Mouse (Mus musculus): ENCODE data around the gene Pip5k1a. TPM values are rescaled to one million over a fixed set of nuclear protein-coding genes. Genes with fewer than 3 reads are reported as not detected.
"Not testable (repeated sequence)": the region's sequence is repeated elsewhere in the genome, so short reads cannot be mapped to it uniquely, and the experiment has no call there.

Pip5k1a gene
- polyA plus RNA-seq, 1 experiment from 2014 or later = 12.2 TPM

DNA sequence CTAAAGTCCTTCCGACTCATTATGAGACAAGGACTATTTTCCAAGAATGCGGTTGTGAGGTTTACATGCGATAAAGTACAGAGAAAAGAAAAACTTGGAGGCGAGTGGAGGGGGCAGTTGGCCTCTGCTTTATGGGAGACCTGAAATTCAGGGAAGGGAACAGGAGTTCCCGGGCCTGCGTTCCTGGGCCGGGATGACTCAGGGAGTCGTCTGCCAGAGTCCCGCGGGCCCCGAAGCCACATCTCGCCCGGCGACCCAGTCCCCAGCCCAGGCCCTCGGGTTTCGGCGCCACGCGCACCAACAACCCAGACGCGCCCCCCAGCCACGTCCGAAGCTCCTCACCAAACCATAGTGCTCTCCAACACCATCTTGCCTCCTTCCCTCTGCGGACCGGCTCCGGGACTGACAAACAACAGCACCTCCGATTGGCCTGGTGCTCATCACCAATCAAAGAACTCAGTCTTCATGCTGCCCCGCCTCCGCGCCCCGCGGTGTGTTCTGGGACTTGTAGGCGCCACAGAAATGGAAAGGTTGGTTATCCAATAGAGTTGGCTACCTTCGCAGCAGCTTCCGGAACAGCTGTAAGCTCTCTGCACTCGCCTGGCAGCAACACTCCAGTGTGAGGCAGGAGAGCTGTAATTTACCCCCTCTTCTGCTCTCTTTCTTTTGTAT is 64.4 kb downstream of the Pip5k1a start, which contains the start of gene Psmd4:
TSS of gene Psmd4 (minus strand) at position 449 of the 672 bp plus-strand sequence.
- Histone ChIP-seq H3K9ac (replicated peaks; ENCODE audit: low read depth, low read length) (peak within 1 kb of the TSS; percentile 81), H3K36me3 (ENCODE audit: control insufficient read depth, insufficient read depth, low read length) (no peaks in the 10 kb centered on the region; the same call in none of the 2 replicates), H3K9me3 (ENCODE audit: control insufficient read depth, low read length) (no peaks in the 10 kb centered on the region), H3K27me3 (ENCODE audit: control insufficient read depth, insufficient read depth, low read length) (no peaks in the 10 kb centered on the region), H3K4me3 (ENCODE audit: low read depth, low read length) (peak within 1 kb of the TSS; percentile 88), H3K27ac (ENCODE audit: low read depth, low read length) (peak within 1 kb of the TSS; percentile 57; the same call in 1 of the 2 replicates), H3K4me1 (ENCODE audit: control insufficient read depth, insufficient read depth, low read length) (peaks cover 7% of the 10 kb centered on the region), H3K4me2 (ENCODE audit: low read depth, low read length) (peak within 1 kb of the TSS; percentile 63)
- WGBS = 1% methylated on average over 30 of the region's 36 CpGs
- ATAC-seq (ENCODE audit: low read depth) = peak; percentile 99

DNA sequence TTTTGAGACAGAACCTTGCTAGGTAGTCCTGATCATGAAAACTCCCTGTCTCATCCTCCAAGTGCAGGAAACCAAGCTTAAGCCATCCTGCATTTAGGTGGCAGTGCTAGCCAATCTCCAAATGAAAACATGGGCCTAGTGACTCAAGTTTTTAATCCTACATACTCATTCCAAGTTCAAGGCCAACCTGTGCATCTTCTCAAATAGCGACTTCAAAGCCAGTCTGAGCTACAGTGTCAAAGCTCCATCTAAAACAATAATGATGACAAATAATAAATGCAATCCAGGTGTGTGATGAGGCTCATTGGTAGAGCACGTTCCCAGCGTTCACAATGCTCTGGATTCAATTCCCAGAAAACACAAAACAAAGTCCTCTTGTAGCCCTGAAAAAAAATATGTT is 65.1 kb downstream of the Pip5k1a start:
- H3K9ac ChIP-seq (replicated peaks; ENCODE audit: low read depth, low read length) = peak overlapping the region; percentile 81
- no peaks in the 10 kb centered on the region for H3K27me3 ChIP-seq (ENCODE audit: control insufficient read depth, insufficient read depth, low read length)
- no peaks in the 10 kb centered on the region for H3K9me3 ChIP-seq (ENCODE audit: control insufficient read depth, low read length)
- ATAC-seq (ENCODE audit: low read depth) = no peak
- peaks cover 7% of the 10 kb centered on the region for H3K4me1 ChIP-seq (ENCODE audit: control insufficient read depth, insufficient read depth, low read length)
- H3K4me2 ChIP-seq (ENCODE audit: low read depth, low read length) = peak overlapping the region; percentile 63
- no peak overlapping the region for H3K27ac ChIP-seq (ENCODE audit: low read depth, low read length)
- 15% methylated on average over 3 of the region's 3 CpGs for WGBS
- no peaks in the 10 kb centered on the region; the same call in none of the 2 replicates for H3K36me3 ChIP-seq (ENCODE audit: control insufficient read depth, insufficient read depth, low read length)
- peak overlapping the region; percentile 88 for H3K4me3 ChIP-seq (ENCODE audit: low read depth, low read length)

DNA sequence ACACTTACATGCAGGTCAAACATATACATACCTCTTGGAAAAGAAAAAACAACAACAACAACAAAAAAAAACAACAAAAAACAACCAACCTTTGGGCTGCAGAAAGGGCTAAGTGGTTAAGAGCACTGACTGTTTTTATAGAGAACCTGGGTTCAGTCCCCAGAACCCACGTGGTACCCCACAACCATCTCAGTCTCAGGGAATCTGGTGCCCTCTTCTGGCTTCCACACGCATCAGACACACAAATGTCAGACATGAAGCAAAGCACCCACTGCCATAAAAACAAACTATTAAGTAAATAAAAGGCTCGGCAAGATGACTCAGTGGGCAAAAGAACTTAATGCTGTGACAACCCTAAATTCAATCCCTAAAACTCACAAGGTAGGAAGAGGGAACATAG is 76.8 kb downstream of the Pip5k1a start:
- Histone ChIP-seq H3K9me3 (ENCODE audit: control insufficient read depth, low read length) (no peaks in the 10 kb centered on the region), H3K4me1 (ENCODE audit: control insufficient read depth, insufficient read depth, low read length) (no peaks in the 10 kb centered on the region), H3K27me3 (ENCODE audit: control insufficient read depth, insufficient read depth, low read length) (no peaks in the 10 kb centered on the region), H3K36me3 (ENCODE audit: control insufficient read depth, insufficient read depth, low read length) (peaks cover 36% of the 10 kb centered on the region), H3K4me2 (ENCODE audit: low read depth, low read length) (no peak overlapping the region), H3K9ac (replicated peaks; ENCODE audit: low read depth, low read length) (no peak overlapping the region), H3K4me3 (ENCODE audit: low read depth, low read length) (no peak overlapping the region), H3K27ac (ENCODE audit: low read depth, low read length) (no peak overlapping the region)
- no peak for ATAC-seq (ENCODE audit: low read depth)
- 76% methylated on average over 3 of the region's 3 CpGs for WGBS

DNA sequence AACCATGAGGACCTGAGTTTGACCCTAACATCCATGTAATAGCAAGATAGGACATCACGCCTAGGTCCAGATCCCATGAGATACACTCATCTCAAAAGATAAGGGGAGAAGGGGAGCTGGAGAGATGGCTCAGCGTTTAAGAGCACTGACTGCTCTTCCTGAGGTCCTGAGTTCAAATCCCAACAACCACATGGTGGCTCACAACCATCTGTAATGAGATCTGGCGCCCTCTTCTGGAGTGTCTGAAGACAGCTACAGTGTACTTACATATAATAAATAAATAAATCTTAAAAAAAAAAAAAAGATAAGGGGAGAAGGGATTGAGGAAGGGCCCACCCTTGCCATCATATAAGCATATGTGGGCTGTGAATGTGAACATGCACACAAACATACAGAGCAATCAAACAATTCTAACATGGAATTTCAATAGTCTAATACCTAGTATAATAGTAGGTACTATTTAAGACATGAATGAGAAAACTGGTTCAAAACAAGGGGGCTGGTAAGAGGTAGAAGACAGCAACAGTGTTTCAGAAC is 77.4 kb downstream of the Pip5k1a start:
- not testable (repeated sequence) for H3K9ac ChIP-seq (replicated peaks; ENCODE audit: low read depth, low read length); H3K4me3 ChIP-seq (ENCODE audit: low read depth, low read length); H3K9me3 ChIP-seq (ENCODE audit: control insufficient read depth, low read length); ATAC-seq (ENCODE audit: low read depth); H3K4me1 ChIP-seq (ENCODE audit: control insufficient read depth, insufficient read depth, low read length); H3K27me3 ChIP-seq (ENCODE audit: control insufficient read depth, insufficient read depth, low read length); H3K4me2 ChIP-seq (ENCODE audit: low read depth, low read length); H3K27ac ChIP-seq (ENCODE audit: low read depth, low read length)
- WGBS = 76% methylated on average over 3 of the region's 3 CpGs
- peaks cover 31% of the 10 kb centered on the region for H3K36me3 ChIP-seq (ENCODE audit: control insufficient read depth, insufficient read depth, low read length)

DNA sequence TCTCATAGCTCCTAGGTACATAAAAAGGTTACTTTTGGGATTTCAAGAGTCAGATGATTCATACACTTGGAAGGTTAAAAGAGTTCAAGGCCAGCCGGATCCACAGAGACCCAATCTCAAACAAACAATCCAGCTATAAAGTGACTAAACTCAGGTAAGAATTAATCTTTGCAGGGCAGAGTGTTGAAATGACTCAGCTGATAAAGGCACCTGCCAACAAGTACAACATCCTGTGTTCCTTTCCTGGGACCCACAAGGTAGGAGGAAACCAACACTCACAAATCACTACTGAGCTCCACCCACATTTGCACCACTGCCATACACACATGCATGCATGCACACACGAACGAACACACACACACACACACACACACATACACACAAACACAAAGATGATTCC is 78.1 kb downstream of the Pip5k1a start:
- H3K4me1 ChIP-seq (ENCODE audit: control insufficient read depth, insufficient read depth, low read length) = no peaks in the 10 kb centered on the region
- H3K36me3 ChIP-seq (ENCODE audit: control insufficient read depth, insufficient read depth, low read length) = peaks cover 29% of the 10 kb centered on the region
- H3K9me3 ChIP-seq (ENCODE audit: control insufficient read depth, low read length) = no peaks in the 10 kb centered on the region
- 93% methylated on average over 3 of the region's 3 CpGs for WGBS
- no peak overlapping the region for H3K4me3 ChIP-seq (ENCODE audit: low read depth, low read length)
- H3K27me3 ChIP-seq (ENCODE audit: control insufficient read depth, insufficient read depth, low read length) = no peaks in the 10 kb centered on the region
- no peak overlapping the region for H3K4me2 ChIP-seq (ENCODE audit: low read depth, low read length)
- ATAC-seq (ENCODE audit: low read depth) = no peak
- H3K27ac ChIP-seq (ENCODE audit: low read depth, low read length) = no peak overlapping the region
- H3K9ac ChIP-seq (replicated peaks; ENCODE audit: low read depth, low read length) = no peak overlapping the region

DNA sequence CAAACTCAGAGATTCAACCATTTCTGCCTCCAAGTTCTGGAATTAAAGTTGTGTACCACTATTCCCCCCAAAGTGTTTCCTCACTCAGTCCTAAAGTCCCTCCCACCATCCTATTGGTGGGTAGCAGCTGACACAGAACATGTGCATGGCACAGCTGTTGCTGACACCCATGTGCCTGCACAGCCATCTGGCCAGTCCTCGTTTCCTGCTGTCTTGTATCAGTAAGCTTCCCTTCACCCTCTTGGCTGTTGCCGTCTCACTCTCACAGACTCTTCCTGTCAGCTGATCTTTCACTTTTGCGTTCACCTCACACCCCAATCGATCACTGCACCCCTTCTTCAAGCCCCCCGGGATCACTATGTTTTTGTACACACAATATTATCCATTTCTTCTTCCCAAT is 79.0 kb downstream of the Pip5k1a start:
- Histone ChIP-seq H3K27me3 (ENCODE audit: control insufficient read depth, insufficient read depth, low read length) (no peaks in the 10 kb centered on the region), H3K9ac (replicated peaks; ENCODE audit: low read depth, low read length) (no peak overlapping the region), H3K4me3 (ENCODE audit: low read depth, low read length) (no peak overlapping the region), H3K36me3 (ENCODE audit: control insufficient read depth, insufficient read depth, low read length) (peaks cover 20% of the 10 kb centered on the region), H3K4me2 (ENCODE audit: low read depth, low read length) (no peak overlapping the region), H3K4me1 (ENCODE audit: control insufficient read depth, insufficient read depth, low read length) (no peaks in the 10 kb centered on the region), H3K27ac (ENCODE audit: low read depth, low read length) (no peak overlapping the region), H3K9me3 (ENCODE audit: control insufficient read depth, low read length) (no peaks in the 10 kb centered on the region)
- WGBS = 56% methylated on average over 5 of the region's 5 CpGs
- ATAC-seq (ENCODE audit: low read depth) = no peak; the same call in 1 of the 2 replicates

DNA sequence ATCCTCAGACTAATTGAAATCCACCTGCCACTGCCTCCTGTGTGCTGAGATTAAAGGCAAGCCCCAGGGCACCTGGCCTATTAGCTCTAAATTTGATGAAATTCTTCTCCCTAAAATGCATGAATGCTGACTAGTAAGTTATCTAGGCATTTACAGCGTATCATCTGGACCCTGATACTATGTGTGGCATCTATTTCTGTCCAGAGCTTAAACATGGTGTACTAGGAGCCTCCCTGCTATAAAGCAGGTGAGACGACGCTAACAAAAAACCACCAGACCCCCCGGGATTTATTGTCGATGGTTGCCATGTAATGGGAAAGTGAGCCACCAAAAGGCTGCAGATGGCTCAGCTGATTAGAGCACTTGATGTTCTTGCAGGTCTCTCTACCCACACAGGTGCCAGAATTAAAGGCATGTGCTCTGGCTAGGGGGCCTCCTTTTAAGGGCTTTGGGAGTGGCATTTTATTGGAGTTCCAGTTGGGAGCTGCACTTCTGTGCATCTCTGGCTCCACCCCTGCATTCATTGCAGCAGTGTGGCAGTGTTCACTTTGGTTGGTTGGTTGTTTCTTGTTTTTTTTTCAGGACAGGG is 79.6 kb downstream of the Pip5k1a start:
- WGBS = 41% methylated on average over 5 of the region's 5 CpGs
- H3K27me3 ChIP-seq (ENCODE audit: control insufficient read depth, insufficient read depth, low read length) = no peaks in the 10 kb centered on the region
- no peak overlapping the region for H3K9ac ChIP-seq (replicated peaks; ENCODE audit: low read depth, low read length)
- no peaks in the 10 kb centered on the region for H3K4me1 ChIP-seq (ENCODE audit: control insufficient read depth, insufficient read depth, low read length)
- H3K27ac ChIP-seq (ENCODE audit: low read depth, low read length) = no peak overlapping the region
- no peak overlapping the region for H3K4me3 ChIP-seq (ENCODE audit: low read depth, low read length)
- H3K4me2 ChIP-seq (ENCODE audit: low read depth, low read length) = no peak overlapping the region
- peaks cover 16% of the 10 kb centered on the region for H3K36me3 ChIP-seq (ENCODE audit: control insufficient read depth, insufficient read depth, low read length)
- H3K9me3 ChIP-seq (ENCODE audit: control insufficient read depth, low read length) = no peaks in the 10 kb centered on the region
- ATAC-seq (ENCODE audit: low read depth) = no peak; the same call in 1 of the 2 replicates

DNA sequence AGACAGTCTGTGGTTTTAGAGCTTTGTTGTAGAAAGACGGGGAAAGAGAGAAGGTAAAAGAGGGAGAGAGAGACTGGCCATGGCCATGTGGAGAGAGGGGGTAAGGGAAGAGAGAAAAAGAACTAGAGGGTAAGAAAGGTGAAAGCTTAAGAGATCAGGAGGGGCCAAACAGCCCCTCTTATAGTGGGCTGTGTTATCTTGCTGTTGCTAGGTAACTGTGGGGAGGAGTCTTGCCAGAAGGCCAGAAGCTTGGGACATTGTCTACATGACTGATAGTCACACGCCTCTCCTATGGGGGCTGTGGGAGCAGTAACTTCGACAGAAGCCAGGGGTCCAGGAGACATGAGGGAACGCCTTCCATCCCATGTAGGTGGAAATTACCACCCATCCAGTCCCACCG is 81.5 kb downstream of the Pip5k1a start:
- no peaks in the 10 kb centered on the region for H3K9me3 ChIP-seq (ENCODE audit: control insufficient read depth, low read length)
- H3K27me3 ChIP-seq (ENCODE audit: control insufficient read depth, insufficient read depth, low read length) = no peaks in the 10 kb centered on the region
- no peak overlapping the region for H3K27ac ChIP-seq (ENCODE audit: low read depth, low read length)
- H3K4me3 ChIP-seq (ENCODE audit: low read depth, low read length) = no peak overlapping the region
- WGBS = 32% methylated on average over 5 of the region's 5 CpGs
- H3K36me3 ChIP-seq (ENCODE audit: control insufficient read depth, insufficient read depth, low read length) = no peaks in the 10 kb centered on the region
- H3K4me1 ChIP-seq (ENCODE audit: control insufficient read depth, insufficient read depth, low read length) = no peaks in the 10 kb centered on the region
- no peak overlapping the region for H3K4me2 ChIP-seq (ENCODE audit: low read depth, low read length)
- H3K9ac ChIP-seq (replicated peaks; ENCODE audit: low read depth, low read length) = no peak overlapping the region
- no peak for ATAC-seq (ENCODE audit: low read depth)

DNA sequence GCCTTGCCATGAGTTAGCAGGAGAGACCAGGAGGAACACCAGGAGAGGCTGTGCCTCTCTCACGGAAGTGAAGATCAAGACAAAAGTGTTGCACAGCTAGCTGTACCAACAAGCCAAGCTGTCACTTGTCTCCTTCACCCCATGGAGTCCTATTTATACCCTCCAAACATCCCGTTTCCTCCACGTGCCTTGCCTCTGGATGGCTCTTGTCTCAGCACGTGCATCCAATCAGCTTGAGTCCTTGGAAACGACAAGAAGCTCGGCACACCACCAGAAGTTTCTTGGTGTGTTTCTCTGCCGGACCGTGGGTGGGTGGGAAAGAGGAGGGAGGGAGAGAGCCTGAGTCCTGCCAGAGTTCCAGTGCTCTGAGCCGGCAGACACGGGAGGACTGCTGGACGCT is 82.2 kb downstream of the Pip5k1a start:
- no peaks in the 10 kb centered on the region for H3K9me3 ChIP-seq (ENCODE audit: control insufficient read depth, low read length)
- no peaks in the 10 kb centered on the region for H3K27me3 ChIP-seq (ENCODE audit: control insufficient read depth, insufficient read depth, low read length)
- 18% methylated on average over 11 of the region's 11 CpGs for WGBS
- ATAC-seq (ENCODE audit: low read depth) = no peak
- H3K4me3 ChIP-seq (ENCODE audit: low read depth, low read length) = no peak overlapping the region
- H3K4me2 ChIP-seq (ENCODE audit: low read depth, low read length) = no peak overlapping the region
- H3K4me1 ChIP-seq (ENCODE audit: control insufficient read depth, insufficient read depth, low read length) = no peaks in the 10 kb centered on the region
- H3K36me3 ChIP-seq (ENCODE audit: control insufficient read depth, insufficient read depth, low read length) = no peaks in the 10 kb centered on the region
- no peak overlapping the region for H3K9ac ChIP-seq (replicated peaks; ENCODE audit: low read depth, low read length)
- no peak overlapping the region for H3K27ac ChIP-seq (ENCODE audit: low read depth, low read length)

Measured in neural tube, embryonic 14.5 days (tissue).